Comparison of ENCODE assay signal across 9 mouse cellular contexts in the genomic region with DNA sequence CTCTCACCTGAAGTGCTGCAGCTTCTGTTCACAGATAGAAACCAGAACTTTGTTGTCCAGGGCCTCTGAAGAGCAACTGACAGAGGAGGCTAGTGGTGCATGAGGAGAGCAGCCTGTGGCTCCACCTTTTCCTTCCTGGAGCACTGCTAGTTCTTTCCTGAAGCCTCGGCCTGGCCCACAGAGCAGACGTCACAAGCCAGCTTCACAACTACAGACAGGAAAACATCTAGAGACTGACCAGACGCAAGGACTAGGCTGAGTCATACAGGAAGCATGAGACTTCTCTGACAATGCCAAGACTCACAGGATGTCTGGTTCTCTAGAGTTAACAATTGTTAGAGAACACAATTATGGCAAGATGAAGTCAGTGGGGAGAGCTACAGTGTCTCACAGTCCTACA. TPM values are rescaled to one million over a fixed set of nuclear protein-coding genes. Genes with fewer than 3 reads are reported as not detected.
DNase-seq lines count a peak whose midpoint lies in the region; ATAC-seq and TF ChIP-seq lines count a peak whose summit lies in the region.
"Had no signal": no experiment of that assay in that cellular context is flagged by ENCODE, and none has a peak within 500 bp of the region (broad histone marks: within the 10 kb centered on the region; RNA-seq: fewer than 3 reads in every experiment).

Ctla2b (minus strand) TSS at position 120 of the 400 bp plus-strand sequence.

- H3K9ac ChIP-seq in liver, embryonic 14.5 days (replicated peaks), result no peak within 1 kb of the TSS
- no peak within 1 kb of the TSS for H3K9ac ChIP-seq in stomach, embryonic 15.5 days
- H3K9ac ChIP-seq: embryonic facial prominence, embryonic 13.5 days had no signal

- H3K27ac ChIP-seq in embryonic facial prominence, embryonic 10.5 days (replicated peaks), result no peak within 1 kb of the TSS
- no peak within 1 kb of the TSS for H3K27ac ChIP-seq in liver, embryonic 14.5 days
- H3K27ac ChIP-seq in stomach, embryonic 15.5 days, result no peak within 1 kb of the TSS
- H3K27ac ChIP-seq: embryonic facial prominence, embryonic 13.5 days had no signal

- DNase-seq in 3134 (ENCODE audit: extremely low read depth, insufficient read length, low spot score) (peak; percentile 64), 416B (ENCODE audit: low read depth) (peak; percentile 99)
- peak; percentile 8 for DNase-seq in embryonic facial prominence, embryonic 10.5 days (ENCODE audit: low spot score)
- DNase-seq in heart, postnatal 36 days, result peak; percentile 58 to 64
- DNase-seq in liver, embryonic 14.5 days (ENCODE audit: low read depth in 3 of 3, low spot score in 3 of 3), result peak in 2 of 3 experiments; percentile 6 to 22
- DNase-seq in cerebellum, adult 9-11 months, result no peak
- no peak for DNase-seq in urinary bladder, postnatal 10 days (ENCODE audit: low spot score)

- H3K9me3 ChIP-seq in embryonic facial prominence, embryonic 10.5 days, result peaks cover 15% of the 10 kb centered on the region; the same call in 1 of the 2 replicates
- H3K9me3 ChIP-seq in liver, embryonic 14.5 days (ENCODE audit: control insufficient read depth, low read length), result no peaks in the 10 kb centered on the region
- no peaks in the 10 kb centered on the region for H3K9me3 ChIP-seq in stomach, embryonic 15.5 days
- H3K9me3 ChIP-seq: embryonic facial prominence, embryonic 13.5 days had no signal

- H3K36me3 ChIP-seq in embryonic facial prominence, embryonic 10.5 days (replicated peaks), result no peaks in the 10 kb centered on the region
- H3K36me3 ChIP-seq in liver, embryonic 14.5 days (replicated peaks; ENCODE audit: control insufficient read depth, insufficient read depth, low read depth), result no peaks in the 10 kb centered on the region
- H3K36me3 ChIP-seq in stomach, embryonic 15.5 days, result no peaks in the 10 kb centered on the region
- H3K36me3 ChIP-seq: embryonic facial prominence, embryonic 13.5 days had no signal

- WGBS in embryonic facial prominence, embryonic 10.5 days, result 77% methylated on average over 3 of the region's 3 CpGs
- 20% methylated on average over 3 of the region's 3 CpGs for WGBS in liver, embryonic 14.5 days (ENCODE audit: insufficient replicate concordance)
- WGBS in stomach, embryonic 15.5 days, result 56% methylated on average over 3 of the region's 3 CpGs

- no peaks in the 10 kb centered on the region for H3K4me1 ChIP-seq in embryonic facial prominence, embryonic 10.5 days
- no peaks in the 10 kb centered on the region; a peak in 1 of 4 replicates for H3K4me1 ChIP-seq in liver, embryonic 14.5 days (replicated peaks; ENCODE audit: control insufficient read depth in 2 of 2, insufficient read depth in 2 of 2, low read length in 1 of 2)
- H3K4me1 ChIP-seq in stomach, embryonic 15.5 days, result no peaks in the 10 kb centered on the region
- H3K4me1 ChIP-seq: embryonic facial prominence, embryonic 13.5 days had no signal

- no peak for TF ChIP-seq CTCF in liver, embryonic 14.5 days (IDR thresholded peaks at IDR 0.05; ENCODE audit: low read depth)

- no peaks in the 10 kb centered on the region for H3K27me3 ChIP-seq in embryonic facial prominence, embryonic 10.5 days (replicated peaks; ENCODE audit: low read depth, poor library complexity, severe bottlenecking)
- H3K27me3 ChIP-seq in liver, embryonic 14.5 days (ENCODE audit: control insufficient read depth, insufficient read depth, low read length), result no peaks in the 10 kb centered on the region
- no peaks in the 10 kb centered on the region for H3K27me3 ChIP-seq in stomach, embryonic 15.5 days (replicated peaks)
- H3K27me3 ChIP-seq: embryonic facial prominence, embryonic 13.5 days had no signal

- H3K4me3 ChIP-seq in embryonic facial prominence, embryonic 10.5 days, result no peak within 1 kb of the TSS
- H3K4me3 ChIP-seq in liver, embryonic 14.5 days (ENCODE audit: insufficient read depth in 1 of 2, low read depth in 2 of 2, low read length in 2 of 2), result no peak within 1 kb of the TSS
- no peak within 1 kb of the TSS for H3K4me3 ChIP-seq in stomach, embryonic 15.5 days (replicated peaks)
- H3K4me3 ChIP-seq: embryonic facial prominence, embryonic 13.5 days had no signal

- H3K4me2 ChIP-seq in liver, embryonic 14.5 days (ENCODE audit: low read depth), result no peak within 1 kb of the TSS
- no peak within 1 kb of the TSS for H3K4me2 ChIP-seq in stomach, embryonic 15.5 days
- H3K4me2 ChIP-seq: embryonic facial prominence, embryonic 13.5 days had no signal

- intact Hi-C loops in heart, postnatal 36 days (cut with DNase I), result loop anchor here (2.0 to 5.0 kb wide), 2 partner anchors 39 to 50 kb away; partner anchors contain the start of genes Ctla2a and Gm49391

- ATAC-seq in liver, embryonic 14.5 days (ENCODE audit: insufficient read depth), result peak; percentile 80
- 0 out of 2 replicates have a peak, but pooled peaks have one; percentile 27 for ATAC-seq in stomach, embryonic 15.5 days (ENCODE audit: insufficient read depth, low FRiP score, low read depth)

- no peak for TF ChIP-seq EP300 in liver, embryonic 14.5 days (IDR thresholded peaks at IDR 0.05; ENCODE audit: low read depth)

RNA-seq across cellular contexts. Expression of gene Ctla2b, which starts in this region (rescaled TPM):
- polyA plus RNA-seq in embryonic facial prominence, embryonic 10.5 days (2016; fragmentation: Nextera tagmentation; extraction: Ambion mirVana), result 0.80 and 1.7 TPM in 2 replicates
- 1 to 10 TPM; 4.1 to 7.3 TPM for total RNA-seq in heart, postnatal 36 days (2021)
- 3.3 and 4.9 TPM in 2 replicates for polyA plus RNA-seq in liver, embryonic 14.5 days (2012; rRNA removed)
- polyA plus RNA-seq in liver, embryonic 14.5 days (2014; fragmentation: Nextera tagmentation; extraction: Ambion mirVana), result 7.8 and 8.1 TPM in 2 replicates
- 2.7 and 2.9 TPM in 2 replicates for polyA plus RNA-seq in stomach, embryonic 15.5 days (2015; fragmentation: Nextera tagmentation; extraction: Ambion mirVana)

Comparison
In these comparisons a context has a peak if more than half of its experiments do, and no peak if none do; other contexts are left out.
1. DNase-seq: peak in 3134 (single experiment), 416B (single experiment), embryonic facial prominence, embryonic 10.5 days (single experiment), heart, postnatal 36 days (2 of 2) and liver, embryonic 14.5 days (2 of 3); none in cerebellum, adult 9-11 months (single experiment) and urinary bladder, postnatal 10 days (single experiment).